Mouse (Mus musculus): ENCODE data around the gene Lnpk.

Gene Lnpk

DNA sequence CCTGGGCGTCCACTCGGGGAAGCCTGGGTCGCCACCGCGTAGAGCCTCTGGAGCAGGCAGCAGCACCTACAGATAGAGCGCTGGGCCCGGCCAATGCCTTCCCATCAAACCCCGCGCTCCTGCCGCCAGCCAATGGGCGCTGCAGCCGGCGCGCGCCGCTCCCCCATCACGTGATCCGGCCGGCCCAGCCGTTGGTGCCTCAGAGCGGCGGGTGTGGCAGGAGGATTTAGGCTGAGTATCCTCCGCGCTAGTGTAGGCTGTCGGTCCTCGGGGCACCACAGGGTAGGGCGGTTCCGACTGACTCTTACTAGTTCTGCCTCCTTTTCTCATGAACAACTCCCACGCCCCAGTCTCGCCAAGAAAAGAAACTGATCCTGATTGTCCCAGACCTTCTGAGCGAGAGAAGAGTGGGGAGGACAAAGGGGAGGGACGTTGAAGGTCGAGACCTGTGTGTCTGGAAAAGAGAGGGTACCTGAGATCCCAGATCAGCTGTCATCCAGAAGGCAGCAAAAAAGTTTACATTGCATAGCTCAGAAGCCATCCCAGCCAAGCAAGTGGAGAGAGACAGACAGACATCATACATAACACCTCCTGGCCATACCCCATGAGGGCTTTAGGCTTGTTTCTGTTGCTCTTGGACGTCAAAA lies at the start of gene Lnpk:
Gene Lnpk (minus strand): TSS at position 593 of the 647 bp plus-strand sequence.
- peak; percentile 94 for DNase-seq

GRCm38 (mm10) chr2:74620368-74620767 lies 41.1 kb upstream of the Lnpk start:
- no peak for DNase-seq

GRCm38 (mm10) chr2:74619676-74620246 lies 40.5 kb upstream of the Lnpk start:
- DNase-seq, result no peak

DNA sequence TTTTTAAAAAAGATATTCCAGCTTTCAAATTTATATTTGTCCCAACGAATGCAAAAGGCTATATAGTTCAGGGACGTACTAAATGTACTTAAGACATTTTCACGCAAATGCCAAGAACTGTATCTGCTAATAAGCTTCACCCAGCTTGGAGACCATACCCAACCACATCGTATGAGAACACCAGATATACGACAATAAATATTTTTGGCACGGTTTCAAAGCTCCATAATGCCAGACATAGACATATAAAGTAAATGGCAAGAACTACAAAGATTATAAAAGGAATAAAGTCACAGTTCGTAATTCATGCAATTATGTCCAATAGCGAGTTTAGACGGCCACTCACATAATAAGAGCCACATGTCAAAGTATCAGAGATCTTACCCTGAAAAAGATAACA lies 38.5 kb upstream of the Lnpk start:
- DNase-seq, result no peak

DNA sequence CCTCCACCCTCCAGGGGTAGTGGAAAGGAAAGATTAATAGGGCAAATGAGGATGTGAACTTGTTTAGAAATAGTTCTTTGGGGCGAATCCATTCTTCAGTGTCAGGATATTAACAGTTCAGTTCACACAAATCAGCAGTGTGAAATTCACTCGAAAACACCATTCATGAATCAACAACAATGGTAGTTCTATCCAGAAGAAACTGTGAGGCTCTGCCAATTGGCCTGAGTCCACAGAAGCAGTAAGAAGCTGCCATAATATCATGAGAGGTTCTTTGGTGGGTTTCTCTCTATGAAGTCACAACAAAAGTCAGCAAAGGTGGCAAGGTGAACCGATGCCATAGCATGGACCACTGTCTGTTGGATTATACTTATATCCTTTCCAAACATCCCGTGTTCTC lies 32.2 kb upstream of the Lnpk start:
- no peak for DNase-seq

DNA sequence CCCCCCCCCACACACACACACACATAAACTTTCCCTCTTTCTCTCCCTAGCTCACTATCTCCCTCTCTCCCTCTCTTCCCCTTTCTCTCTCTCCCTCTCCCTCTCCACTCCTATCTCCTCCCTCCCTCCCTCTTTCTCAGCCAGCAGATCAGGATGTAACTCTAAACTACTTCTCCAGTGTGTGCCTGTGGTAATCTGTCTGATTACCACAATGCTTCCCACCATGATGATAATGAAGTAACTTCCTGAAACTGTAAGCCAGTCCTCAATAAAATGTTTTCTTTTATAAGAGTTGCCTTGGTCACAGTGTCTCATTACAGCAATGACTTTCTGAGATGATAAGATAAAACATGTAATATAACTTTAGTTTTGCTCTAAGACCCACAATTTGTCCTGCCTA lies 30.1 kb upstream of the Lnpk start:
- no peak for DNase-seq

DNA sequence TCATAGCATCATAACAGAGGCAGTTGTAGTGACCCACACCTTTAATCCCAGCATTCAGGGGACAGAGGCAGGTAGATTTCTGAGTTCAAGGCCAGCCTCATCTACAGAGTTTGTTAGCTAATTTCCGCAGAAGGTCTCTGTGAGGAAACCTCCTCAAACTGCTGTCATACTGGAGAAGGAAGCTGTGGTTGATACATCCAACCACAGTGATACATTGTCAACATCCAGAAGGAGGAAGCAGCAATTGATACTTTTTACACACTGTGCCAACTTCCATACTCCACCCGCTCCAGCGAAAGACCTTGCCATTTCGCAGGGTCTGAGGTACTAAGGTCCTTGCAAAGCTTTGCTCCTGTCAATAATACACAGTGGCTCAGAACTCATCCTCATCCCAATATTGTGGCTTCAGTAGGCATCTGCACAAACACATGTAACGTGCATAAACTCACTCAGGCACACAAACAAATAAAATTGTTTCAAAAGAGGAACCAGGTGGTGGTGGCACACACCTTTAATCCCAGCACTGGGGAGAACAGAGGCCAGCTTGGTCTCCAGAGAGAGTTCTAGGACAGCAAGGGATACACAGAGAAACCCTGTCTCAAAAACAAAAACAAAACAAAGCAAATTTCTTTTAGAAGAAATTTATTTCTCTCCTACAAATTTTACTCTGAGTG lies 27.0 kb upstream of the Lnpk start:
- DNase-seq, result no peak

- no peak for DNase-seq
Measured at GRCm38 (mm10) chr2:74604011-74604410, 24.8 kb upstream of the Lnpk start.

DNA sequence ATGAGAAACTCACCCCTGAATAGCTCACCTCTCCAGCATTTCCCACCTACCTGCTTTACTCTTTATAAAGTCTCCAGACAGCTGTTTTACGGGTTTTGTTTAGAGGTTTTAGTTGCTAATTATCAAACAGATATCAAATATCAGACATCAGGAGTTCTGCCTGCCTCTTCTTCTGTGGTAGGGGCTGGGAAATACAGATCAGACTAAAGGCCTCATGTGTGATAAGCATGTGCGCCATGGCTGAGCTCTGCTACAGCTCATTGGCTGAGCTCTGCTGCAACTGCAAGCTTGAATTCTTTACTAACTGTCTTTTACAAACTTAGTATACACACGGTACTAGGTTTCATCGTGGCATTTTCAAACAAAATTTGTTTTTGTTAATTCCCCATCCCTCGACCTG lies 23.2 kb upstream of the Lnpk start:
- DNase-seq, result no peak

DNA sequence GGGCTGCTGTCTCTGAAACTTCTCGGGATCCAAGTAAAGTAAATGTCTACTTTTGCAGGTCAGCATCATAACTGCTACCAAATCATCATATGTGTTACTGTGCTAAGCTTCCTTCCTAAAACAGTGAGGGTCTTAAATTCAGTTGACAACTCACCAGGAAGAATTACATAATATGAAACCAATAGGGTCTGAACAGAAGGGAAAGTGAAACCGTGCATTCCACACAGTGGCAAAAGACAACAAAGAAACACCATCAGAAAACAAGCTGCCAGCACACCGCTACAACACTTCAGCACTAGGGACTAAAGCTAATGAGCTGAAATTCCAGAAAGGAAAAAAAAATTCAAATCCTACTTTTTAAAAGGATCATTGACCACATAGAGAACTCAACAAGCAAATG lies 17.9 kb upstream of the Lnpk start:
- no peak for DNase-seq

- no peak for DNase-seq
Measured at GRCm38 (mm10) chr2:74596094-74596493, 16.9 kb upstream of the Lnpk start.

- peak; percentile 52 for DNase-seq
Measured at GRCm38 (mm10) chr2:74578146-74578842, 941 bp downstream of the Lnpk start.

DNA sequence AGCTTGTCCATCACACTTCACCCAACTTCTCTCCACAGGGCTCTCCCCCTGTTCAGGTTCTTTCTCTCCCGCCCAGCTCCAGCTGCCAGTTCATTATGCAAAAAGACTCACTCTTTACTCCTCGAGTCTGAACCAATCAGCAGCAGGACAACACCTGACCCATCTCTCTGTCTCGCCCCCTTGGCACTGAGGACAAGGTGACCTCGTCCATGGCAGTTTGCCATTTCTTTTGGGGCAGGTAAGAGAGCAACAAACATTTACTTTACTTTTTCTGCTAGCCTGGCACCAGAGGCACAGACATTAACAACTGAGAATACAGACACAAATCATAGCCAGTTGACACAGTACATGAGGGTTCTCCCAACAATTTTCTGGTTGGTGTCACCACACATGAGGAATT lies 8.8 kb downstream of the Lnpk start:
- no peak for DNase-seq

GRCm38 (mm10) chr2:74559822-74560221 lies 19.4 kb downstream of the Lnpk start:
- DNase-seq, result no peak

- DNase-seq, result no peak
Measured at GRCm38 (mm10) chr2:74559092-74559491, 20.1 kb downstream of the Lnpk start.

- no peak for DNase-seq
Measured at GRCm38 (mm10) chr2:74557451-74557850, 21.8 kb downstream of the Lnpk start.

DNA sequence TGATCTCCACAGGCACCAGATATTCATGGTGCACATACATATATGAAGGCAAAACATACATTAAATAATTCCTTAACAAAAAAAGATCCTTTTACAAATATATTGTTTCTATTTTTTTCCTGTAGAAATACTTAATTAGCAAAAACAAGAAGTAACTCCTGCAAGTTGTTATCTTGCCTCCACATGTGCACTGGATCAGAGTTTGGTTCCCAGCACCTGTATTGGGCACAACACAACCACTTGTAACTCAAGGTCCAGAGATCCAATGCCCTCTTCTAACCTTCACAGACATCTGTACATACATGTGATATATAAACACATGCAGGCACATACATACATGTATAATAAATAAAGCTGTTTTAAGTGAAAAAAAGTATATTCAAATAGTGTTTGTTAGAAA lies 27.3 kb downstream of the Lnpk start:
- no peak for DNase-seq

- DNase-seq, result peak; percentile 63
Measured at GRCm38 (mm10) chr2:74548306-74548705, 30.9 kb downstream of the Lnpk start.

- no peak for DNase-seq
Measured at GRCm38 (mm10) chr2:74508302-74508701, 70.9 kb downstream of the Lnpk start.

- DNase-seq, result peak; percentile 27
Measured at GRCm38 (mm10) chr2:74506439-74506838, 72.8 kb downstream of the Lnpk start.

GRCm38 (mm10) chr2:74500307-74500706 lies 78.9 kb downstream of the Lnpk start:
- no peak for DNase-seq

DNA sequence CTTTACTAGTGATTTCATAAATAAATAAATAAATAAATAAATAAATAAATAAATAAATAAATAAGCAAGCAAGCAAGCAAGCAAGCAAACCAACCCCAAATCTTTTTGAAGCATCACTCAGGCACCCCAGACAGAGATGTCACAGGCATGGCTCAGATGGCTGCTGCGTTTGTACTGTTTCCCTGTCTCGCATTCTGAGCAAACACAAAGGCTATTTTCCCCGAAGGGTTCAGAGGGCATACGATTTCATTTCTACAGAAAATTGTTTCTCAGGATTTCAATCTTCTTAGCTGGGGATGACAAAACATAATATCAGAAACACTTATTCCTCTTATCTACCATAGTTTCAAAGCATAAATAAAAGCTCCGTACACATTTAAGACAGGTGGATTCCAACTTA lies 81.4 kb downstream of the Lnpk start:
- DNase-seq, result no peak

DNA sequence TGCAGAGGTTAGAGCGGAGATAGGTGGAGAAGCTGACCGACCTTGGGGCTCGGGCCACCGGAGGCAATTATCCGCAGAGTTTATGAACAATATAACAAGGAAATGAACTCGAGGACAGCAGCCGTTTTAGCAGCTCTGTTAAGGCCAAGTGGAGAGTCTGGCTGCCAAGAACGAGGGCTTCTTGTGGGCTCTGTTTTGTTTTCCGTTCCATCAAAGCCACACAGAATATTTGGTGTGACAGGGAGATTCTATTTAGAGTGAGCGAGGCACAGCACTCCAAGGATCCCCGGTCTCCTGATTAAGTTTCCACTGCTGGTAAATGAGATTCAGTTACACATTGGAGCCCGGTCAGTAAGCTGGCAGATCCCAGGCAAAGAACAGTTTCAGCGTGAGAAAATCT lies 87.8 kb downstream of the Lnpk start:
- peak; percentile 76 for DNase-seq

GRCm38 (mm10) chr2:74490186-74490585 lies 89.0 kb downstream of the Lnpk start:
- DNase-seq, result peak; percentile 20
